Mouse (Mus musculus) forebrain, embryonic 12.5 days (tissue): ENCODE measurements around the gene Zfp750. TPM values are rescaled to one million over a fixed set of nuclear protein-coding genes. Genes with fewer than 3 reads are reported as not detected.

ENCODE experiments used
- ATAC-seq: fragments of 200-750 bp; cut with Nextera tagmentation; 2 replicates; pipeline ENCODE4 v1.8.0; 2017; ENCODE audit warnings: moderate TSS enrichment; ENCODE audit not compliant: low FRiP score
- H3K27ac ChIP-seq: fragments of 300-500 bp; sonication (generic); 2 replicates; pipeline ENCODE4 v1.5.1; 2016; ENCODE audit warnings: mild to moderate bottlenecking
- H3K27me3 ChIP-seq: fragments of 300-500 bp; sonication (generic); 2 replicates; pipeline ENCODE4 v1.6.1; 2016; ENCODE audit warnings: mild to moderate bottlenecking
- H3K36me3 ChIP-seq: fragments of 300-500 bp; sonication (generic); replicated peaks from 2 replicates; pipeline ENCODE4 v1.6.1; 2016; ENCODE audit warnings: mild to moderate bottlenecking
- H3K4me1 ChIP-seq: fragments of 300-500 bp; sonication (generic); 2 replicates; pipeline ENCODE4 v1.6.1; 2016
- H3K4me2 ChIP-seq: fragments of 300-500 bp; sonication (generic); 2 replicates; pipeline ENCODE4 v1.6.1; 2016; ENCODE audit warnings: mild to moderate bottlenecking, moderate library complexity
- H3K4me3 ChIP-seq: fragments of 300-500 bp; sonication (generic); replicated peaks from 2 replicates; pipeline ENCODE4 v1.5.1; 2016; ENCODE audit warnings: mild to moderate bottlenecking
- H3K9ac ChIP-seq: fragments of 300-500 bp; sonication (generic); 2 replicates; pipeline ENCODE4 v1.6.1; 2016; ENCODE audit warnings: mild to moderate bottlenecking
- H3K9me3 ChIP-seq: fragments of 300-500 bp; sonication (generic); 2 replicates; pipeline ENCODE4 v1.6.1; 2016
- WGBS: fragments of 180-500 bp; shearing (Covaris S2); methylation state at CpG from one replicate; pipeline ENCODE4 v1.1.7; 2016; 5-methylcytosine and 5-hydroxymethylcytosine counted together
- polyA plus RNA-seq: library from polyadenylated mRNA; unstranded; fragments of >200 nt; fragmentation: Nextera tagmentation; extraction: Ambion mirVana; gene quantifications from 2 replicates; pipeline ENCODE4 v1.2.1, GENCODE M21; 2016

Gene Zfp750
- polyA plus RNA-seq, 1 experiment from 2014 or later, result 0.59 TPM

GRCm38 (mm10) chr11:121501525-121501924, 17.6 kb downstream of the Zfp750 start:
- Histone ChIP-seq H3K4me2 (no peak overlapping the region), H3K9me3 (no peaks in the 10 kb centered on the region), H3K36me3 (peaks cover 46% of the 10 kb centered on the region), H3K9ac (no peak overlapping the region), H3K27me3 (no peaks in the 10 kb centered on the region), H3K4me3 (no peak overlapping the region), H3K4me1 (no peaks in the 10 kb centered on the region), H3K27ac (no peak overlapping the region)
- 90% methylated on average over 4 of the region's 4 CpGs for WGBS
- no peak for ATAC-seq

- Histone ChIP-seq H3K9me3 (no peaks in the 10 kb centered on the region), H3K4me3 (no peak overlapping the region), H3K9ac (no peak overlapping the region), H3K27me3 (no peaks in the 10 kb centered on the region), H3K4me2 (no peak overlapping the region), H3K36me3 (peaks cover 46% of the 10 kb centered on the region), H3K4me1 (no peaks in the 10 kb centered on the region), H3K27ac (no peak overlapping the region)
- no peak for ATAC-seq
Observed at GRCm38 (mm10) chr11:121500595-121500994, 18.5 kb downstream of the Zfp750 start.

GRCm38 (mm10) chr11:121490651-121491050, 28.5 kb downstream of the Zfp750 start:
- peaks cover 13% of the 10 kb centered on the region for H3K36me3 ChIP-seq
- no peak for ATAC-seq
- H3K4me1 ChIP-seq, result no peaks in the 10 kb centered on the region
- H3K27me3 ChIP-seq, result no peaks in the 10 kb centered on the region
- H3K4me3 ChIP-seq, result no peak overlapping the region
- no peak overlapping the region for H3K27ac ChIP-seq
- H3K4me2 ChIP-seq, result no peak overlapping the region
- no peaks in the 10 kb centered on the region for H3K9me3 ChIP-seq
- H3K9ac ChIP-seq, result no peak overlapping the region

- Histone ChIP-seq H3K4me3 (no peak overlapping the region), H3K4me2 (no peak overlapping the region), H3K9me3 (no peaks in the 10 kb centered on the region), H3K9ac (no peak overlapping the region), H3K27ac (no peak overlapping the region), H3K4me1 (no peaks in the 10 kb centered on the region), H3K36me3 (peaks cover 15% of the 10 kb centered on the region; the same call in 1 of the 2 replicates), H3K27me3 (no peaks in the 10 kb centered on the region)
- WGBS, result 91% methylated on average over 9 of the region's 9 CpGs
- ATAC-seq, result no peak
Observed at GRCm38 (mm10) chr11:121485882-121486281, 33.3 kb downstream of the Zfp750 start.

GRCm38 (mm10) chr11:121481129-121481528, 38.0 kb downstream of the Zfp750 start:
- Histone ChIP-seq H3K27ac (no peak overlapping the region), H3K27me3 (no peaks in the 10 kb centered on the region), H3K4me1 (no peaks in the 10 kb centered on the region), H3K36me3 (peaks cover 44% of the 10 kb centered on the region), H3K4me3 (no peak overlapping the region), H3K9me3 (no peaks in the 10 kb centered on the region), H3K4me2 (no peak overlapping the region), H3K9ac (no peak overlapping the region)
- ATAC-seq, result no peak
- WGBS, result 90% methylated on average over 2 of the region's 2 CpGs

- no peak for ATAC-seq
- H3K4me2 ChIP-seq, result no peak overlapping the region
- no peaks in the 10 kb centered on the region for H3K27me3 ChIP-seq
- WGBS, result 92% methylated on average over 15 of the region's 15 CpGs
- H3K36me3 ChIP-seq, result peaks cover 50% of the 10 kb centered on the region
- no peak overlapping the region for H3K27ac ChIP-seq
- no peak overlapping the region for H3K9ac ChIP-seq
- H3K4me3 ChIP-seq, result no peak overlapping the region
- no peaks in the 10 kb centered on the region for H3K4me1 ChIP-seq
- no peaks in the 10 kb centered on the region for H3K9me3 ChIP-seq
Observed at GRCm38 (mm10) chr11:121479476-121480203, 39.5 kb downstream of the Zfp750 start.

- ATAC-seq, result no peak
- no peak overlapping the region for H3K27ac ChIP-seq
- WGBS, result 34% methylated on average over 9 of the region's 9 CpGs
- H3K4me1 ChIP-seq, result no peaks in the 10 kb centered on the region
- no peak overlapping the region for H3K4me3 ChIP-seq
- no peaks in the 10 kb centered on the region for H3K9me3 ChIP-seq
- H3K36me3 ChIP-seq, result peaks cover 41% of the 10 kb centered on the region
- H3K9ac ChIP-seq, result no peak overlapping the region
- no peak overlapping the region for H3K4me2 ChIP-seq
- no peaks in the 10 kb centered on the region for H3K27me3 ChIP-seq
Observed at GRCm38 (mm10) chr11:121475699-121476415, 43.3 kb downstream of the Zfp750 start.

- no peak for ATAC-seq
Observed at GRCm38 (mm10) chr11:121474831-121475230, 44.3 kb downstream of the Zfp750 start.

GRCm38 (mm10) chr11:121467408-121467807, 51.7 kb downstream of the Zfp750 start:
- no peaks in the 10 kb centered on the region for H3K4me1 ChIP-seq
- H3K4me2 ChIP-seq, result no peak overlapping the region
- H3K27ac ChIP-seq, result no peak overlapping the region
- H3K36me3 ChIP-seq, result peaks cover 51% of the 10 kb centered on the region
- ATAC-seq, result no peak
- H3K27me3 ChIP-seq, result no peaks in the 10 kb centered on the region
- H3K4me3 ChIP-seq, result no peak overlapping the region
- H3K9ac ChIP-seq, result no peak overlapping the region
- 93% methylated on average over 6 of the region's 6 CpGs for WGBS
- H3K9me3 ChIP-seq, result no peaks in the 10 kb centered on the region

More at GRCm38 (mm10) chr11:121474831-121475230, 44.3 kb downstream of the Zfp750 start:
- H3K27me3 ChIP-seq, result no peaks in the 10 kb centered on the region
- H3K9me3 ChIP-seq, result no peaks in the 10 kb centered on the region
- peaks cover 43% of the 10 kb centered on the region for H3K36me3 ChIP-seq
- H3K9ac ChIP-seq, result no peak overlapping the region
- WGBS, result 86% methylated on average over 3 of the region's 3 CpGs
- H3K27ac ChIP-seq, result no peak overlapping the region
- no peaks in the 10 kb centered on the region for H3K4me1 ChIP-seq
- H3K4me3 ChIP-seq, result no peak overlapping the region
- no peak overlapping the region for H3K4me2 ChIP-seq

Other genes with a start within 250 kb of the Zfp750 start
- gene Wdr45b, start 164.9 kb downstream of the Zfp750 start, polyA plus RNA-seq, result 84.0 and 86.5 TPM in 2 replicates
- 3.1 and 3.8 TPM in 2 replicates for gene Rab40b, start 131.1 kb downstream of the Zfp750 start, polyA plus RNA-seq
- 7.3 and 7.7 TPM in 2 replicates for gene Fn3krp, start 97.9 kb downstream of the Zfp750 start, polyA plus RNA-seq
- gene Fn3k, start 84.4 kb downstream of the Zfp750 start, polyA plus RNA-seq, result 0.91 and 1.4 TPM in 2 replicates
- gene Tbcd, start 67.4 kb downstream of the Zfp750 start, polyA plus RNA-seq, result 56.0 and 60.6 TPM in 2 replicates
- gene B3gntl1, start 153.8 kb upstream of the Zfp750 start, polyA plus RNA-seq, result 6.9 and 7.9 TPM in 2 replicates
- gene Metrnl, start 182.2 kb upstream of the Zfp750 start, polyA plus RNA-seq, result 2.1 and 3.2 TPM in 2 replicates